Mouse (Mus musculus) lung, embryonic 15.5 days (tissue): ENCODE data around the gene Gdpgp1. TPM values are rescaled to one million over a fixed set of nuclear protein-coding genes. Genes with fewer than 3 reads are reported as not detected.

Source experiments
- ATAC-seq: fragments of 200-750 bp; cut with Nextera tagmentation; 2 replicates; pipeline ENCODE4 v1.8.0; 2017; ENCODE audit warnings: moderate number of reproducible peaks, borderline replicate concordance; ENCODE audit not compliant: low FRiP score, low TSS enrichment; ENCODE audit errors: extremely low read depth
- H3K27ac ChIP-seq: fragments of 300-500 bp; sonication (generic); 2 replicates; pipeline ENCODE4 v1.5.1; 2015; ENCODE audit warnings: moderate library complexity, mild to moderate bottlenecking, inconsistent platforms
- H3K27me3 ChIP-seq: fragments of 300-500 bp; sonication (generic); 2 replicates; pipeline ENCODE4 v1.6.1; 2015; ENCODE audit warnings: inconsistent platforms
- H3K36me3 ChIP-seq: fragments of 300-500 bp; sonication (generic); 2 replicates; pipeline ENCODE4 v1.6.1; 2015; ENCODE audit warnings: inconsistent platforms
- H3K4me1 ChIP-seq: fragments of 300-500 bp; sonication (generic); 2 replicates; pipeline ENCODE4 v1.6.1; 2015; ENCODE audit warnings: inconsistent platforms
- H3K4me2 ChIP-seq: fragments of 300-500 bp; sonication (generic); 2 replicates; pipeline ENCODE4 v1.6.1; 2015; ENCODE audit warnings: inconsistent platforms, mild to moderate bottlenecking, moderate library complexity
- H3K4me3 ChIP-seq: fragments of 300-500 bp; sonication (generic); 2 replicates; pipeline ENCODE4 v1.5.1; 2015; ENCODE audit warnings: mild to moderate bottlenecking, inconsistent platforms
- H3K9ac ChIP-seq: fragments of 300-500 bp; sonication (generic); 2 replicates; pipeline ENCODE4 v1.6.1; 2015; ENCODE audit warnings: inconsistent platforms
- H3K9me3 ChIP-seq: fragments of 300-500 bp; sonication (generic); 2 replicates; pipeline ENCODE4 v1.6.1; 2016; ENCODE audit warnings: inconsistent platforms
- WGBS: fragments of 180-500 bp; shearing (Covaris S2); methylation state at CpG from one replicate; pipeline ENCODE4 v1.1.7; 2015; 5-methylcytosine and 5-hydroxymethylcytosine counted together
- polyA plus RNA-seq: library from polyadenylated mRNA; unstranded; fragments of >200 nt; fragmentation: Nextera tagmentation; extraction: Ambion mirVana; gene quantifications from 2 replicates; pipeline ENCODE4 v1.2.1, GENCODE M21; 2015

Gene Gdpgp1
- polyA plus RNA-seq, 1 experiment from 2014 or later = 4.0 TPM

DNA sequence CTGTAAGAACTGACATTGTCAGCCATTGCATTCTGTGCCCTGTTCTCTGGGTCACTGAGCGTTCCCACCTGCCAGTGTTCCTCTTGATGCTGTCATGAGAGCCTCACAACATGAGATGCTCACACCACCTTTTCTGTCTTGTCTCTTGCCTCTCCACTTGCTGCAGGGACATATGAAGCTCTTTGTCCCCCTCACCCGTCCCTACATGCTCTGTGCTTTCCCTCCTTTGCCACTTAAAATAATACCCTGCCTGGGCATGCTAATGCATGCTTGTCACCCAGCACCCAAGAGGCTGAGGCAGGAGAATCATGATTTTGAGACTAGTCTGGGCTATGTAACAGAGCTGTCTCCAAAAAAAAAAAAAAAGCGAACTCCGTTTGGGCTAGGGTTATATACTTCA lies 21.7 kb upstream of the Gdpgp1 start:
- H3K4me1 ChIP-seq = peaks cover 45% of the 10 kb centered on the region
- H3K4me3 ChIP-seq = no peak overlapping the region
- no peak for ATAC-seq
- no peak overlapping the region for H3K9ac ChIP-seq
- WGBS = 88% methylated on average over 4 of the region's 4 CpGs
- no peaks in the 10 kb centered on the region for H3K9me3 ChIP-seq
- H3K4me2 ChIP-seq = no peak overlapping the region
- no peak overlapping the region for H3K27ac ChIP-seq
- 0 out of 2 replicates have a peak, but pooled peaks cover 8% of the 10 kb centered on the region for H3K36me3 ChIP-seq
- H3K27me3 ChIP-seq = no peaks in the 10 kb centered on the region

DNA sequence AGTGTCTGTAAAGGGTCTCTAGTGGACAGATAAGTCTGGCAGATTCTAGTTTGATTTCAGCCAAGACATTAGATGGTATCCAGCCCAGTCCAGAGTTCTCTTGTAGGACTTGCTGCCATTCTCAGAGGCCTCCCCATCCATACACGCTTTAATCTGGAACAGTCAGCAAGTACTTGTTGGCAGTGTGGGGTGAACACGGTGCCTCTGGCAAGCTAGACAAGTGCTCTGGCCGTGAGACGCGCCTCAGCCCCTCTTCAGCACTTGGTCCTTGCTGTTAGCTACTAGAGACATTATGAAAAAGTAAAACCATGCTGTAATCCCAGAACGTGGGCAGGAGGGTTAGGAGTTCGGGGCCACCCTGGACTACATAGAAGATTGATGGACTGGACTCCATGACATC lies 19.1 kb upstream of the Gdpgp1 start:
- H3K27me3 ChIP-seq = no peaks in the 10 kb centered on the region
- H3K9me3 ChIP-seq = no peaks in the 10 kb centered on the region
- H3K9ac ChIP-seq = no peak overlapping the region
- peaks cover 18% of the 10 kb centered on the region for H3K4me1 ChIP-seq
- no peak overlapping the region for H3K4me3 ChIP-seq
- H3K27ac ChIP-seq = no peak overlapping the region
- peaks cover 31% of the 10 kb centered on the region; the same call in 1 of the 2 replicates for H3K36me3 ChIP-seq
- no peak overlapping the region for H3K4me2 ChIP-seq
- 85% methylated on average over 7 of the region's 7 CpGs for WGBS
- ATAC-seq = no peak

DNA sequence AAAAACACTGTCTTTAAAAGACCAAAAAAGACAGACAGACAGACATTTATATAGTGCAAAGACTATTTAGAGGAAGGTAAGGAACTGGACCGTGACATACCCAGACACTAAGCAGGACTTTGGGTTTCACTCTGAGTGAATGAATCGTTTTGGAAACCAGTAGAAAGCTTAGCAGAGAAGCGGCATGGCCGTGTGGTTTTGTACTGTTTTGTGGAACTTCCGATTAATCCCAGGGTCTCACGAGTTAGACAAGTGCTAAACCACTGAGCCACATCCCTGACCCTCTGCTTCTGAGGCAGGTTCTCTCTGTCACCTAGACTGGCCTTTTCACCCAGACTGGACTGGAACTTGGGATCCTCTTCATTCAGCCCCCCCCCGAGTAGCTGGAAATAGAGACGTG lies 18.2 kb upstream of the Gdpgp1 start:
- Histone ChIP-seq H3K4me2 (no peak overlapping the region), H3K36me3 (peaks cover 39% of the 10 kb centered on the region), H3K27me3 (no peaks in the 10 kb centered on the region), H3K4me3 (no peak overlapping the region), H3K9me3 (no peaks in the 10 kb centered on the region), H3K27ac (no peak overlapping the region), H3K9ac (no peak overlapping the region), H3K4me1 (peaks cover 10% of the 10 kb centered on the region)
- ATAC-seq = no peak
- 77% methylated on average over 8 of the region's 8 CpGs for WGBS

DNA sequence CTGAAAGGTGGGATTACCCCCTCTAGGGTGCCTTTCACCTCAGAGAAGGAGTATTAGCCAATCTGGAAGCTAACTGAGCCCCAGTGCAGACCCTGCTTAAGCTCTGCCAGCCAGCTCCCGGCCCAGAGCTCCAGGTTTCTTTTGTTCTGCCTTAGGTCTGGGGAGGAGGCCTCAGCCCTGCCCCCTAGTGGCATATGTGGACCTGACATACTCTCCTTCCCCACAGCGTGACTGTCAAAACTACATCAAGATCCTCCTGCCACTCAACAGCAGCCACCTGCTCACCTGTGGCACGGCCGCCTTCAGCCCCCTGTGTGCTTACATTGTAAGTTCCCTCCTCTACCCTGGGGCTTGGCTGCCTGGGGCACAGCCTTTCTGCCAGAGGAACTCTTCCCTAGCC lies 17.3 kb upstream of the Gdpgp1 start:
- H3K9ac ChIP-seq = no peak overlapping the region
- H3K27ac ChIP-seq = no peak overlapping the region

DNA sequence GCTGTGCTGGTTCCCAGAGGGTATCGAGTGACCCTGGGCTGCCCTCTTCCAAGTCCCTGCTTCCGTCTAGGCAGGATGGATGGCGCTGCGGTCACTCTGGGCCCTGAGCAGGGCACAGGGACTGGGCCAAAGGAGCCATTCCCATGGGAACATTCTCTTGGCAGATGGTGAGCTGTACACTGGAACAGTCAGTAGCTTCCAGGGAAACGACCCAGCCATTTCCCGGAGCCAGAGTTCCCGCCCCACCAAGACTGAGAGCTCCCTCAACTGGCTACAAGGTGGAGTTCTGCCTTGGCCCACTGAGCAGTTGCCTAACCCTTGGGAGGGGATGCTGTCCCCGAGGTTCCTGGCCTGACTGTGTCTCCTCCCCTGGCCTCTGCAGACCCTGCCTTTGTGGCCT lies 16.1 kb upstream of the Gdpgp1 start:
- Histone ChIP-seq H3K9me3 (no peaks in the 10 kb centered on the region), H3K27me3 (no peaks in the 10 kb centered on the region), H3K36me3 (peaks cover 60% of the 10 kb centered on the region), H3K4me1 (0 out of 2 replicates have a peak, but pooled peaks cover 2% of the 10 kb centered on the region), H3K4me2 (no peak overlapping the region), H3K27ac (no peak overlapping the region), H3K9ac (no peak overlapping the region), H3K4me3 (no peak overlapping the region)
- WGBS = 75% methylated on average over 8 of the region's 8 CpGs
- ATAC-seq = 0 out of 2 replicates have a peak, but pooled peaks have one; percentile 38

More for the DNA sequence above, 17.3 kb upstream of the Gdpgp1 start:
- H3K36me3 ChIP-seq = peaks cover 49% of the 10 kb centered on the region
- H3K27me3 ChIP-seq = no peaks in the 10 kb centered on the region
- H3K4me1 ChIP-seq = 0 out of 2 replicates have a peak, but pooled peaks cover 2% of the 10 kb centered on the region
- 21% methylated on average over 4 of the region's 4 CpGs for WGBS
- H3K9me3 ChIP-seq = no peaks in the 10 kb centered on the region
- no peak overlapping the region for H3K4me2 ChIP-seq
- peak; percentile 77; the same call in 1 of the 2 replicates for ATAC-seq
- H3K4me3 ChIP-seq = no peak overlapping the region

DNA sequence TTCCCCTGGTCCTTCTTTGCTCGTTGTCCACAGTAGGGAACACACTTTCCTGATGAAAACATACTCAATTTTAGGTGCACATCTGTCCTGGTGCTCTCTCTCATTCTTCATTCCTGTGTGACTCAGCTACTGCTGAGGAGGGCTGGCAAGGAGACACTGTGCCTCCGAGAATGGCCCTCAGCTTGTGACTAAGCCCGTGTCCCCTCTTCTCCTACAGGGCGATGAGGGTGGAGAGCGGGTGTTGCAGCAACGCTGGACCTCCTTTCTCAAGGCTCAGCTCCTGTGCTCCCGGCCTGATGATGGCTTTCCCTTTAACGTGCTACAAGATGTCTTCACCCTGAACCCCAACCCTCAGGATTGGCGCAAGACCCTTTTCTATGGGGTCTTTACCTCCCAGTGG lies 14.0 kb upstream of the Gdpgp1 start:
- no peak overlapping the region for H3K4me2 ChIP-seq
- 0 out of 2 replicates have a peak, but pooled peaks cover 2% of the 10 kb centered on the region for H3K4me1 ChIP-seq
- H3K9me3 ChIP-seq = no peaks in the 10 kb centered on the region
- no peaks in the 10 kb centered on the region for H3K27me3 ChIP-seq
- peaks cover 64% of the 10 kb centered on the region for H3K36me3 ChIP-seq
- ATAC-seq = no peak
- H3K4me3 ChIP-seq = no peak overlapping the region
- no peak overlapping the region for H3K27ac ChIP-seq
- no peak overlapping the region for H3K9ac ChIP-seq
- WGBS = 87% methylated on average over 9 of the region's 9 CpGs

DNA sequence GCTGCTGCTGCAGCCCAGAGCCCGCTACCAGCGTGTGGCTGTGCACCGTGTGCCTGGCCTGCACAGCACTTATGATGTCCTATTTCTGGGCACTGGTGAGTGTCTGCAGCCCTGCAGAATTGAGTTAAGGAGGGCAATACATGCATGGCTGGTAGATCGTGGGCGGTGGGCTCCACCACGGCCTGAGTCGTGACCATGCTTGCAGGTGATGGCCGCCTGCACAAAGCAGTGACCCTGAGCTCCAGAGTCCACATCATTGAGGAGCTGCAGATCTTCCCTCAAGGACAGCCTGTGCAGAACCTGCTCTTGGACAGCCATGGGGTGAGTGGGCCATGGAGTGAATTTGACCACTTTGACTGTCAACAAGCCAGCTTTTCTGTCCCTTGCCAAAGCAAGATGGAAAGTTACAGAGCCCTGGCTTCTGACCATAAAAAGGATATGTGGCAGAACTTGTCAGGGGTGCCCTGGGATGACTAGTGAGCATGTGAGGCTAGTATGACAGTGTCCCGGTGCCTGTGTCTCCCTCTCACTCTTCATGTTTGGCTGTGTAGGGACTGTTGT lies 12.3 kb upstream of the Gdpgp1 start:
- Histone ChIP-seq H3K27me3 (no peaks in the 10 kb centered on the region), H3K36me3 (peaks cover 75% of the 10 kb centered on the region), H3K4me2 (no peak overlapping the region), H3K4me1 (0 out of 2 replicates have a peak, but pooled peaks cover under 1% of the 10 kb centered on the region), H3K4me3 (no peak overlapping the region), H3K27ac (no peak overlapping the region), H3K9me3 (no peaks in the 10 kb centered on the region), H3K9ac (no peak overlapping the region)
- no peak for ATAC-seq
- 91% methylated on average over 9 of the region's 9 CpGs for WGBS

DNA sequence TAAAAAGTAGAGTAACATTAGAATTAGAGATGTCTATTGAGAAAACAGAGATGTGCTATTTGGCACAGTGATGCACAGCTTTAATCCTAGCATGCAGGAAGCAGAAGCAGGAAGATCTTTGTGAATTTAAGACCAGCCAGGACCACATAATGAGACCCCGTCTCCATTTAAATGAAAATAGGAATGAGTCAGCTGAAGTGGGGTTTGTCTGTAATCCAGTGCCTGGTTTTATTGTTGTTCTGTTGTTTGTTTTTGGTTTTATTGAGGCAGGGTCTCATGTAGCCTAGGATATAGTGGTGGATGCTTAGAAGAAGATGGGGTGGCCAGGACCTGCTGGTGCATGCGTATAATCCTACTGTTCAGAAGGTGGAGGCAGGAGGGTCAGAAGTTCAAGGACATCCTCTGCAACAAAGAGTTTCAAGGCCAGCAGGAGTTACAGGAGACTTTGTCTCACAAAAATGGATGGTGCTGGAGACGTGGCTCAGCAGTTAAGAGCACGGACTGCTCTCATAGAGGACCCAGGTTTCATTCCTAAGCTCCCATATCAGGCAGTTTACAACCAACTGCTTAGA lies 11.4 kb upstream of the Gdpgp1 start:
- 85% methylated on average over 4 of the region's 4 CpGs for WGBS
- Histone ChIP-seq H3K4me2 (no peak overlapping the region), H3K27me3 (no peaks in the 10 kb centered on the region), H3K9me3 (no peaks in the 10 kb centered on the region), H3K9ac (no peak overlapping the region), H3K4me3 (no peak overlapping the region), H3K36me3 (peaks cover 72% of the 10 kb centered on the region), H3K4me1 (no peaks in the 10 kb centered on the region), H3K27ac (no peak overlapping the region)
- ATAC-seq = no peak

DNA sequence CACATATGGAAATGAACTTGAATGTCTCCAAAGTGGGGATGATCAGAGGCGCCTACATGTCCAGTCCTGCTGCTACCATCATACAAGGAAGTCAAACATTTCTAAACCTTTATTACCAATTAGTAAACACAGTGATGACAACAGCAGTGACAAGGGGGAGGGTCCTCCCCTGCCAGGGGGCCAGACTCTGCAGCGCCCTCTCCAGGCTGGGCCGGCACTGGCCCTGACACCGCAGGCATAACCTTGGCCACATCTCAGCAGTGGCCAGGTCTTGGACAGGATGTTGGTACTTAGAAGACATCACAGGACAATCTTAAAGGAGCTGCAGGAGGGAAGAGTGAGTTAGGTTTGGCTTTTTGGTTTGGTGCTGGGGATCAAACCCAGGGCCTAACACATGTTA lies 5.6 kb upstream of the Gdpgp1 start:
- Histone ChIP-seq H3K4me3 (no peak overlapping the region), H3K4me2 (no peak overlapping the region), H3K4me1 (peaks cover 11% of the 10 kb centered on the region; the same call in 1 of the 2 replicates), H3K27me3 (no peaks in the 10 kb centered on the region), H3K36me3 (peaks cover 38% of the 10 kb centered on the region; the same call in 1 of the 2 replicates), H3K27ac (no peak overlapping the region), H3K9ac (no peak overlapping the region), H3K9me3 (no peaks in the 10 kb centered on the region)
- ATAC-seq = no peak
- 95% methylated on average over 4 of the region's 4 CpGs for WGBS

DNA sequence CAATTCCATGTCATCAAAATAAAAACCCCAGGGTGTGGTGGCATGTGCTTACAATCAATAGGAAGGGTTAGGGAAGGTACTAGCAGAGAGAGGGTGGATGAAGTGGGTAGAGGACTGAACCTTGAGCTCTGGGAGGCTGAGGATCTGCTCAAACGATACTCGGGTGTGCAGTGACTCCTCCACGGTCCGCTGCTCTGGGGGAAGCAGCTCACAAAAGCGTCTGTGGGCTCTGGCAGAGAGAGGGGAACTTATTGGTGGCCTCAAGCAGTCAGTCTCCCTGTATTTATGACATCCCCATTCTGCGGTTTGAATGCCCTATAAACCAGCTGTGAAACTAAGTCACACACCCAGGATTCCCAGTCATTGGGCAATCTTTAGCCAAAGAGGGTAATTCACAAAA lies 2.5 kb upstream of the Gdpgp1 start:
- no peak overlapping the region for H3K4me2 ChIP-seq
- ATAC-seq = no peak
- H3K27ac ChIP-seq = no peak overlapping the region
- H3K4me1 ChIP-seq = peaks cover 22% of the 10 kb centered on the region
- WGBS = 73% methylated on average over 6 of the region's 6 CpGs
- H3K9ac ChIP-seq = no peak overlapping the region
- H3K9me3 ChIP-seq = no peaks in the 10 kb centered on the region
- H3K27me3 ChIP-seq = no peaks in the 10 kb centered on the region
- no peak overlapping the region for H3K4me3 ChIP-seq
- peaks cover 19% of the 10 kb centered on the region; the same call in 1 of the 2 replicates for H3K36me3 ChIP-seq

DNA sequence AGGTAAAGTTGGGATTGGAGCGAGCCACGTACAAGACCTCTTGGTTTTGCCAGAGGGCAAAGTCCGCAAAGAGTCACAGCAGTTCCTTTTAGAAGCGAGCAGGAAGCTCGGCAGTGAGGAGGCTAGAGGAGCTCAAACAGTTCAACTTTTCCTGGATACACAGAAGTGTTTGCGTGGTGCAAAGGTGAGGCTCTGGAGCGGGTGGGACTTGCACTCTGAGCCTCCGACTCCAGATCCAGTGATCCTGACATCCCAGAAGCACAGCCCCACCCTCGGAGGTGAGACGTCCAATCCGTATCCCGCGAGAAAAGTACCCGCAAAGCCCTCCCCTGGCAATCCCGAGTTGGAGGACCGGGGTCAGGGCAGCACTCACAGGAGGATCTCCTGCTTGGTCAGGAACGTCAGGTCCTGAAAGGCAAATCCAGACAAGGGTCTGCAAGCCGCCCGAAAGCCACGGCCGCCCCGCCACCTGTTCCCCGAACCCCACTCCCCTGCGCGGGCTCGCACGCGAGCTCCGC lies 635 bp upstream of the Gdpgp1 start:
- ATAC-seq = peak; percentile 11; the same call in 1 of the 2 replicates
- no peaks in the 10 kb centered on the region for H3K27me3 ChIP-seq
- H3K27ac ChIP-seq = peak overlapping the region; percentile 76
- H3K36me3 ChIP-seq = peaks cover 10% of the 10 kb centered on the region; the same call in 1 of the 2 replicates
- H3K9me3 ChIP-seq = no peaks in the 10 kb centered on the region
- H3K4me2 ChIP-seq = peak overlapping the region; percentile 88
- under 1% methylated on average over 29 of the region's 29 CpGs for WGBS
- peaks cover 22% of the 10 kb centered on the region for H3K4me1 ChIP-seq
- peak overlapping the region; percentile 69 for H3K4me3 ChIP-seq
- H3K9ac ChIP-seq = peak overlapping the region; percentile 57

DNA sequence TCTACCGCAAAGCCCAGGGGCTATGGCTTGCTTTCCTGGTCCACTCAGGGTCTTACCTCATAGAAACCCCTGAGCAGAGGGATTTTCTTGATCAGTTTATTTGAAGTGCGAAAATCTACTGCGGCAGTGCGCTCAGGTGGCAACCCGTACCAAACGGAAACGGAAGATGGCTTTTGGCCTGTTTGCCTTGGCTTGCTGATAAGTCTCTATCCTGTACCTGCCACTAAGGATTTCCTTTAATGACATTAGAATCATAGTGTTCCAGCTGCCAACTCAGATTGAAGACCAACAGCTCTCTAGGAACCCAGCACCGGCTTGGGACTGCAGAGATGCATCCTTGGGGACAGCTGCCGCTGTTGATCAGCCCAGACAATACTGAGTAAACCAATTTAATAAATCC lies 1.1 kb downstream of the Gdpgp1 start:
- H3K9ac ChIP-seq = no peak overlapping the region
- peak overlapping the region; percentile 69 for H3K4me3 ChIP-seq
- peak overlapping the region; percentile 88 for H3K4me2 ChIP-seq

More for the DNA sequence above, 1.1 kb downstream of the Gdpgp1 start:
- H3K4me1 ChIP-seq = peaks cover 22% of the 10 kb centered on the region
- no peak for ATAC-seq
- 62% methylated on average over 9 of the region's 9 CpGs for WGBS
- peaks cover 9% of the 10 kb centered on the region for H3K36me3 ChIP-seq
- no peak overlapping the region for H3K27ac ChIP-seq
- no peaks in the 10 kb centered on the region for H3K27me3 ChIP-seq
- H3K9me3 ChIP-seq = no peaks in the 10 kb centered on the region
